Mouse (Mus musculus): ENCODE measurements around the gene Plekhm2.

DNA sequence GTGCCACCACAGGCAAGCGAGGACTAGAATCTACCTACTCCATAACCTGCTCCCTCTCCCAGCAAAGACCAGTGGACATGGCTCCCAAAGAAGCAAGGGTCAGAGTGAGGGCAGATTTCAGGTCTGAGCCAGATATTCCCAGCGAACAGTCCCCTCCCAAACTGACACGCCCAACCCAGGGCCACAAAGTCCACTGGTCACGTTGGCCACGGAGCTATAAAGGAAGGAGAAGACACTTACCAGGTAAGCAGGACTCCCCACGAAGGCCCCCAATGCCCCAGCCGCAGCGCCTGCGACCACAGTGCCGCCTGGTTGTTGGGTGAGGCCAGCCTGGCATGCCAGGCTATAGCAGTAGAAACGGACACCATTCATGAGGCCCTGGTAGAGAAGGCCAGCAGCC lies 41.7 kb downstream of the Plekhm2 start:
- TF ChIP-seq GATA1 (IDR thresholded peaks at IDR 0.05; ENCODE audit: low read depth, low read length) (no peak), CTCF (IDR thresholded peaks at IDR 0.05 in 2 of 3, conservative IDR thresholded peaks at IDR 0.05 in 1 of 3; ENCODE audit: control insufficient read depth in 1 of 3, insufficient read depth in 1 of 3, low read depth in 2 of 3, low read length in 3 of 3, poor library complexity in 1 of 3, severe bottlenecking in 1 of 3) (no peak), KAT2A (conservative IDR thresholded peaks at IDR 0.05; ENCODE audit: low read depth, low read length) (no peak), RCOR1 (IDR thresholded peaks at IDR 0.05; ENCODE audit: low read depth, low read length) (no peak), POLR2AphosphoS5 (IDR thresholded peaks at IDR 0.05; ENCODE audit: borderline replicate concordance, low read depth, low read length) (no peak), EP300 (IDR thresholded peaks at IDR 0.05; ENCODE audit: low read depth in 1 of 2, low read length in 2 of 2) (no peak), ZKSCAN1 (IDR thresholded peaks at IDR 0.05; ENCODE audit: low read depth, low read length) (no peak), TBP (IDR thresholded peaks at IDR 0.05; ENCODE audit: low read depth, low read length) (no peak), ETS1 (IDR thresholded peaks at IDR 0.05; ENCODE audit: low read depth, low read length) (no peak), USF1 (IDR thresholded peaks at IDR 0.05; ENCODE audit: low read depth, low read length) (no peak), MYC (IDR thresholded peaks at IDR 0.05; ENCODE audit: low read depth, low read length) (no peak), POLR2A (IDR thresholded peaks at IDR 0.05; ENCODE audit: control insufficient read depth in 1 of 2, insufficient read depth in 1 of 2, low read depth in 1 of 2, low read length in 2 of 2, poor library complexity in 1 of 2) (no peak)

Measured in MEL (cell line).